Mouse (Mus musculus) hindbrain, embryonic 11.5 days (tissue): Measurements from ENCODE around the gene Ndufa4l2. TPM values are rescaled to one million over a fixed set of nuclear protein-coding genes. Genes with fewer than 3 reads are reported as not detected.

Source experiments
- ATAC-seq: fragments of 200-750 bp; cut with Nextera tagmentation; 2 replicates; pipeline ENCODE4 v1.8.0; 2017; ENCODE audit warnings: mild to moderate bottlenecking, moderate TSS enrichment, moderate library complexity; ENCODE audit not compliant: low FRiP score
- DNase-seq: peaks from one replicate; pipeline ENCODE4 v3.0.0-alpha.2; 2015; ENCODE audit warnings: low spot score
- H3K27ac ChIP-seq: fragments of 300-500 bp; sonication (generic); 2 replicates; pipeline ENCODE4 v1.5.1; 2014; ENCODE audit warnings: mild to moderate bottlenecking, low read depth, low read length
- H3K27me3 ChIP-seq: fragments of 300-500 bp; sonication (generic); 2 replicates; pipeline ENCODE4 v1.6.1; 2014; ENCODE audit warnings: mild to moderate bottlenecking, low read length, moderate library complexity, mixed read lengths; ENCODE audit not compliant: control insufficient read depth, insufficient read depth
- H3K36me3 ChIP-seq: fragments of 300-500 bp; sonication (generic); 2 replicates; pipeline ENCODE4 v1.6.1; 2014; ENCODE audit warnings: mild to moderate bottlenecking, low read length, moderate library complexity, mixed read lengths; ENCODE audit not compliant: control insufficient read depth, insufficient read depth
- H3K4me1 ChIP-seq: fragments of 300-500 bp; sonication (generic); replicated peaks from 2 replicates; pipeline ENCODE4 v1.6.1; 2014; ENCODE audit warnings: low read length, mixed read lengths; ENCODE audit not compliant: control insufficient read depth, insufficient read depth
- H3K4me2 ChIP-seq: fragments of 300-500 bp; sonication (generic); replicated peaks from 2 replicates; pipeline ENCODE4 v1.6.1; 2014; ENCODE audit warnings: mild to moderate bottlenecking, low read depth, low read length
- H3K4me3 ChIP-seq: fragments of 300-500 bp; sonication (generic); 2 replicates; pipeline ENCODE4 v1.5.1; 2014; ENCODE audit warnings: low read depth, low read length
- H3K9ac ChIP-seq: fragments of 300-500 bp; sonication (generic); 2 replicates; pipeline ENCODE4 v1.6.1; 2014; ENCODE audit warnings: low read depth, low read length
- H3K9me3 ChIP-seq: fragments of 300-500 bp; sonication (generic); 2 replicates; pipeline ENCODE4 v1.6.1; 2016; ENCODE audit warnings: low read length; ENCODE audit not compliant: control insufficient read depth
- WGBS: fragments of 180-500 bp; shearing (Covaris S2); extraction: QIAGEN DNeasy Blood & Tissue Kit; methylation state at CpG from one replicate; pipeline ENCODE4 v1.1.7; 2014; 5-methylcytosine and 5-hydroxymethylcytosine counted together
- polyA plus RNA-seq: library from polyadenylated mRNA; unstranded; fragments of >200 nt; fragmentation: Nextera tagmentation; extraction: Ambion mirVana; gene quantifications from 2 replicates; pipeline ENCODE4 v1.2.1, GENCODE M21; 2014

The Ndufa4l2 gene
- polyA plus RNA-seq = 6.5 and 7.0 TPM in 2 replicates

DNA sequence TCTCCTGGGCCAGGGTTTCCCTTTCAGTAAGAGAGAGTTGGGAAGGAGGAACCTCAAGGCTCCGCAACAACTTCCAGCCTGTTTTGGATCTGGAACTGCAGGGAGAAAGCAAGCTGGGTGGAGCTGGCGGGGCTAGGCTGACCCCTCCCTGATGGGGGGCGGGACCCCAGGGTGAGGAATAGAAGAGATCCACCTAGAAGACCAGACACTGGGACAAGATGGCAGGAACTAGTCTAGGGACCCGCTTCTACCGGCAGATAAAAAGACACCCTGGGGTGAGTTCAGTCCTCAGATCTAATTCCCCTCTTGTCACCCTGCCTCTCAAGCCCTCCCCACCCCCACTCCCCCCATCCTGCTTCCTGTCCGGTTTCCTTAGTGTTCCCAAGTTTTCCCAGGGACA lies at the start of gene Ndufa4l2:
Gene Ndufa4l2, plus strand, starts transcription at position 204 of the 400 bp plus-strand sequence.
- Histone ChIP-seq H3K36me3 (peaks cover 3% of the 10 kb centered on the region; the same call in 1 of the 2 replicates), H3K9ac (no peak within 1 kb of the TSS), H3K27me3 (peaks cover 41% of the 10 kb centered on the region), H3K4me1 (peaks cover 43% of the 10 kb centered on the region), H3K9me3 (no peaks in the 10 kb centered on the region), H3K4me2 (peak within 1 kb of the TSS; percentile 4), H3K27ac (peak within 1 kb of the TSS; percentile 90; the same call in 1 of the 2 replicates), H3K4me3 (no peak within 1 kb of the TSS)
- WGBS = 8% methylated on average over 6 of the region's 6 CpGs
- ATAC-seq (no peak), DNase-seq (no peak)

GRCm38 (mm10) chr10:127471281-127471988 lies 43.3 kb upstream of the Ndufa4l2 start:
- no peaks in the 10 kb centered on the region for H3K36me3 ChIP-seq
- H3K4me1 ChIP-seq = no peaks in the 10 kb centered on the region
- ATAC-seq = no peak
- no peak for DNase-seq
- H3K9ac ChIP-seq = no peak overlapping the region
- H3K9me3 ChIP-seq = no peaks in the 10 kb centered on the region
- WGBS = 63% methylated on average over 15 of the region's 15 CpGs
- H3K27ac ChIP-seq = no peak overlapping the region
- H3K4me3 ChIP-seq = no peak overlapping the region
- H3K4me2 ChIP-seq = no peak overlapping the region
- H3K27me3 ChIP-seq = no peaks in the 10 kb centered on the region

DNA sequence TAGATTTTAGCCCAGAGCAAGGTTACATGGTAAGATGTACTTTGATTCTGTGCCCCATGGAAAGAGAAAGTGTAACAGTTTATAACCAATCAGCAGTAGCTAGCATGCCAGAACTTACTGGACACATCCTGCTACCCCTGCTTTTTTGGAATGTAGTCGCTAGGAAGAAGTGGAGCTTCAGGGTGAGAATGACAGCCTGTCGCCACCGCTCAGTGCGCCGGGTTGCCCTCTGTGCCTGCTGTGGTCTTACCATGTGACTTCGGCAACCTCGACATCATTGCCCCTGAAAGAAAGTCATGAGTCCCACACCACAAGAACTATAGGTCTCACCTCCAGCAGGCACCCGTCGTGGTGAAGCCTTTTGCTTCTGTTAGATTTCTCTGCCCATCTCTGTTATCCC lies 42.0 kb upstream of the Ndufa4l2 start:
- 79% methylated on average over 9 of the region's 9 CpGs for WGBS
- Histone ChIP-seq H3K27me3 (no peaks in the 10 kb centered on the region), H3K36me3 (no peaks in the 10 kb centered on the region), H3K4me2 (no peak overlapping the region), H3K4me1 (no peaks in the 10 kb centered on the region), H3K4me3 (no peak overlapping the region), H3K9me3 (no peaks in the 10 kb centered on the region), H3K9ac (no peak overlapping the region), H3K27ac (no peak overlapping the region)
- DNase-seq = no peak
- ATAC-seq = no peak

DNA sequence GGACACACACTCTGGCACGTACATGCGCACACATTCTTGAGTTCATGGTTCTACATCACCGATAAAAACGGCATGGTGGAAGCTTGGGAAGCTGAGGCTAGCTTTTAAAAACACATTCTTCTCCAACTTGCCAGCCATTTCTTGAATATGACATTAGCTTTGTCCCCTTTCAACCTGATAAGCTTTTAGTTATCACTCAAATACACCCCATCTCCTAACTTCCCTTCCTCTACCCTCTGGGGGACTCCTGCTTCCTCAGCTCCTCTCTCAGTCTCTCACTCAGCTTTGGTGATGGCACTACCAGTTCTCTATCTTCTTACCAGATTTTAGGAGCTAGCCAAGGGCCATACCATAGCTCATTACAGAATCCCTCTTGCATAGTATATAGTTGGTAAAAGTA lies 39.6 kb upstream of the Ndufa4l2 start:
- no peaks in the 10 kb centered on the region for H3K4me1 ChIP-seq
- H3K9ac ChIP-seq = no peak overlapping the region
- no peak overlapping the region for H3K4me3 ChIP-seq
- DNase-seq (no peak), ATAC-seq (no peak)
- 95% methylated on average over 4 of the region's 4 CpGs for WGBS
- H3K27me3 ChIP-seq = no peaks in the 10 kb centered on the region
- H3K27ac ChIP-seq = no peak overlapping the region
- H3K4me2 ChIP-seq = no peak overlapping the region
- H3K9me3 ChIP-seq = no peaks in the 10 kb centered on the region
- no peaks in the 10 kb centered on the region for H3K36me3 ChIP-seq

DNA sequence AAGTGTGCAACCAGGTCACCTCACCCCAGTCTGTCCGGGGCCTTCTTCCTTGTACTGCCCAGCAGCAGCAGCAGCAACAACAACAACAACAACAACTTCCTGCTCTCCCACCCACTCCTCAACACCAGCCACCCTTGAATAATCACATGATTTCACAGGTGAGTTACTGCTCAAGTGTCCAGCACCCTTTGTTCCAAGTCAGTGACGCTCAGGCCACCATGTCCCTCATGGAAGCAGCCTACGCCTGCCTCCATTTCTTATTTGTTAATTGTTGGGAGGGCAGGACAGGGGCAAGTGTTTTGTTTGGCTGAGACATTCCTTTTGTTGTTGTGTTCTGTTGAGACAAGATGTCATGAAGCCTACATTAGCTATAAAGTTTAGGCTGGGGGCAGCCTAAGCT lies 38.2 kb upstream of the Ndufa4l2 start:
- Histone ChIP-seq H3K9me3 (no peaks in the 10 kb centered on the region), H3K4me1 (no peaks in the 10 kb centered on the region), H3K4me3 (no peak overlapping the region), H3K4me2 (no peak overlapping the region), H3K36me3 (no peaks in the 10 kb centered on the region), H3K27ac (no peak overlapping the region), H3K9ac (no peak overlapping the region), H3K27me3 (no peaks in the 10 kb centered on the region)
- ATAC-seq (no peak), DNase-seq (no peak)
- 79% methylated on average over 3 of the region's 3 CpGs for WGBS

DNA sequence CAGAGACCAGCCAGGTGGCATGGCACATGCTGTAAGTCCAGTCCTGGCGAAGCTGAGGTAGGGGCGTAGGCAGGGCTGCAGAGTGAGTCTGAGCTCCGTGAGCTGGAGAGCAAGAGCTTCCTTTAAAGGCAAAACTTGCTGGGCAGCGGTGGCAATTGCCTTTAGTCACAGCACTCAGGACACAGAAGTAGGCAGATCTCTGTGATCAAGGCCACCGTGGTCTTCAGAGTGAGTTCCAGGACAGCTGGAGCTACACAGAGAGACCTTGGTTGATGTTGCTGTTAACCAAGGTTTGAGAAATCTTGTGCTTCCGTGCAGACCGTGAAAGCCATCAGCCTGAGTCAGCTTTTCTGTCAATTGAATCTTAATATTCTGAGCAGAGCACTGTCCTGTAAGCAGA lies 37.5 kb upstream of the Ndufa4l2 start:
- H3K27ac ChIP-seq = no peak overlapping the region
- no peak for ATAC-seq
- no peaks in the 10 kb centered on the region for H3K27me3 ChIP-seq
- no peak overlapping the region for H3K4me2 ChIP-seq
- no peak overlapping the region for H3K9ac ChIP-seq
- H3K9me3 ChIP-seq = no peaks in the 10 kb centered on the region
- H3K4me3 ChIP-seq = no peak overlapping the region
- no peak for DNase-seq
- no peaks in the 10 kb centered on the region for H3K36me3 ChIP-seq
- H3K4me1 ChIP-seq = no peaks in the 10 kb centered on the region
- 88% methylated on average over 7 of the region's 7 CpGs for WGBS

DNA sequence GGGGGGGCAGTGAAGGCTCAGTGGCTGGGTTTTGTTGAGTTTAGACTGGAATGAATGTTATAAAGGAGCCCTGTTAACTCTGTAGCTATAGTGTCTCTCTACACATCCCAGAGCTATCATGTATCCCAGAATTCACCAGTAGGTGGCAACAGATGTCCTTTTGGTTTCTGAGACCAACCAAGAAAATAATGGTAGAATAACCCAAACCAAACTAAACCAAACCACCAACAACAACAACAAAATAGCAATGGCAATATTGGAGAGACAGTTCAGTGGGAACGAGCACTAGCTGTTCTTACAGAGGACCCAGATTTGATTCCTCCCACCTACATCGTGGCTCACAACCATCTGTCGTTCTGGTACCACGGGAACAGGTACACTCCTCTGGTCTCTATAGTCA lies 35.6 kb upstream of the Ndufa4l2 start:
- 94% methylated on average over 4 of the region's 4 CpGs for whole genome bisulfite sequencing
- Histone ChIP-seq H3K4me2 (no peak overlapping the region), H3K9ac (no peak overlapping the region), H3K4me1 (no peaks in the 10 kb centered on the region), H3K9me3 (no peaks in the 10 kb centered on the region), H3K27me3 (no peaks in the 10 kb centered on the region), H3K27ac (no peak overlapping the region), H3K36me3 (no peaks in the 10 kb centered on the region), H3K4me3 (no peak overlapping the region)
- ATAC-seq (no peak), DNase-seq (peak; percentile 45)

DNA sequence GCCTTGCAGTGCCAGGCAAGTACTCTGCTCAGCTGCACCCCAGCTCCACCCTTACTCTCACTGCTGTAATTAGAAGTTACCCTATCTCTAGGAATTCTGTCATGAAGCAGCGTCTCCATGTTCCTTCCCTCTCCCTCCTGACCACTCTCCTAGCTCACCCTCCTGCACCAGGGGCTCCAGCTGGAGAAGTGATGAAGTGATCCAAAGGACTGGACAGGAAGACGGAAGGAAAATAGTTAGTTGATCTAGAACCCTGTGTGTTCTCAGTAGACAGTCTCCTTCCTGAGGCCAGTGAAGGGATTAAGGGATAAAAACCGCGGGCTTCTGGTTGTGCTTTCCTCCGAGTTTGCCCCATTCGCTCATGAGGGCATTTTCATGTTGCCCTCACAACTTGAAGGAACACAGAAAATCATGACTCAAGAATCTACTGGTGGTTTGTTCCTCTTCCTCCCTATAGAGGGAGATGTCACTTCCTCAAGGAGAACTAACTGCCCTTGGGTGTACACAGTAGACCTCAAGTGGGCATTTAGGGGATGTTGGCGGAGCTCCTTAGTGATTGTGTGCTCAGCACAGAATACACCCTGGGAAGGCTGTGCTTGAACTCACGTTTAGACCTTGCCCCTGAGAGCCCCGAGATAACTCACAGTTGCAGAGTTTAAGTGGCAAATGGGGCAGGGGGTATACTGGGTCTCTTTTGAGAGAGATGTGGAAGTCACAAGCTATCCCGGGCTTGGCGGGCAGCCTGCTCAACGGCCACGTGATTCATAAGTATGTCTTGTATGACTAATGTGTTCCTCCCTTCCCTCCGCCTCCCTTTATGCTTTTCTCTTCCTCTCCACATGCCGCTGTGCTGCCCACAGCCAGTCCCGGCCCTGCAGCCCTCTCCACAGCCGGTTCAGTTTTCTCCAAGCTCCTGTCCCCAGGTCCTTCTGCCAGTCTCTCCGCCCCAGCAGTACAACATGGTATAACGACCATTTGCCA lies 33.6 kb upstream of the Ndufa4l2 start:
- H3K27ac ChIP-seq = no peak overlapping the region
- DNase-seq = no peak
- no peak overlapping the region for H3K4me2 ChIP-seq
- no peaks in the 10 kb centered on the region for H3K4me1 ChIP-seq
- no peaks in the 10 kb centered on the region for H3K36me3 ChIP-seq
- no peaks in the 10 kb centered on the region for H3K27me3 ChIP-seq
- no peak overlapping the region for H3K9ac ChIP-seq
- WGBS = 91% methylated on average over 19 of the region's 19 CpGs
- no peak for ATAC-seq
- no peak overlapping the region for H3K4me3 ChIP-seq
- no peaks in the 10 kb centered on the region for H3K9me3 ChIP-seq
